Mouse (Mus musculus): ENCODE results near the gene Rnf31. TPM values are rescaled to one million over a fixed set of nuclear protein-coding genes. Genes with fewer than 3 reads are reported as not detected.
A peak's percentile ranks its signal among the peaks of the same experiment; 100 is the strongest.

Rnf31 gene
- polyA plus RNA-seq, 1 experiment from 2014 or later = 23.7 TPM

DNA sequence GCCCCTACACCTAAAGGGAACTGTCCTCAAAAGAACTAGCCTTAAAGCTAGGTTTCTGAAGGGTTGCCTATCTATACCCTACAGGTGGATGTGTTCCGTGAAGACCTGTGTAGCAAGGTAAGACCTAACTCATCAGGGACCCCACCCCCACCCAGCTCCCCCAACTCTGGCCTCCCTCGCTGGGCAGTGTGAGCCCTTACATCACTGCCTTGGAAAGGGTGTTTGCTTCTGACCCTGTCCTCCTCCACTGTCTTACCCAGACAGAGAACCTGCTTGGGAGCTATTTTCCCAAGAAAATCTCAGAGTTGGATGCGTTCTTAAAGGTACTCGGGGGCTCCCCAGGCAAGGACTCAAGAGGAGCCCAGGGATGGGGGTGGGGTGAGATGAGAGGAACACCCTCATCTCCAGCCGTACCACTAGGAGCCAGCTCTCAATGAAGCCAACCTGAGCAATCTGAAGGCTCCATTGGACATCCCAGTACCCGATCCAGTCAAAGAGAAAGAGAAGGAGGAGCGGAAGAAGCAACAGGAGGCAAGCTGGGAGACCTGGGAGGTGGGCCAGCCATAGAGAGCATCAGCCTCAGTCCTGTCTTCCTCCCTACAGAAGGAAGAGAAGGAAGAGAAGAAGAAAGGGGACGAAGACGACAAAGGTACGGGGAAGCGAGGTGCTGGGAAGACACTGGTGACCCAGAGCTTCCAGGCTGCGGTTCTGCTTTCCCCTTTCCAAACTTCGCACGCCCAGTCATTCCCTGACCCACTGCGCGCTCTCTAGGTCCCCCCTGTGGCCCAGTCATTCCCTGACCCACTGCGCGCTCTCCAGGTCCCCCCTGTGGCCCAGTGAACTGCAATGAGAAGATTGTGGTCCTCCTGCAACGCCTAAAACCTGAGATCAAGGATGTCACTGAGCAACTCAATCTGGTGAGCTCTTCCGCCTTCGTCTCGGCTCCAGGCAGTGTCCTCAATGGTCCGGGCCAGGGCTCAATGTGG, 11.7 kb upstream of the Rnf31 start:
- Histone ChIP-seq H3K9ac (no peak overlapping the region), H3K4me2 (replicated peaks) (no peak overlapping the region), H3K27ac (no peak overlapping the region), H3K4me1 (peaks cover 16% of the 10 kb centered on the region), H3K9me3 (replicated peaks) (no peaks in the 10 kb centered on the region), H3K4me3 (no peak overlapping the region), H3K27me3 (peaks cover 3% of the 10 kb centered on the region), H3K36me3 (peaks cover 20% of the 10 kb centered on the region)
- WGBS = 86% methylated on average over 23 of the region's 23 CpGs
- no peak for ATAC-seq (ENCODE audit: low FRiP score)

DNA sequence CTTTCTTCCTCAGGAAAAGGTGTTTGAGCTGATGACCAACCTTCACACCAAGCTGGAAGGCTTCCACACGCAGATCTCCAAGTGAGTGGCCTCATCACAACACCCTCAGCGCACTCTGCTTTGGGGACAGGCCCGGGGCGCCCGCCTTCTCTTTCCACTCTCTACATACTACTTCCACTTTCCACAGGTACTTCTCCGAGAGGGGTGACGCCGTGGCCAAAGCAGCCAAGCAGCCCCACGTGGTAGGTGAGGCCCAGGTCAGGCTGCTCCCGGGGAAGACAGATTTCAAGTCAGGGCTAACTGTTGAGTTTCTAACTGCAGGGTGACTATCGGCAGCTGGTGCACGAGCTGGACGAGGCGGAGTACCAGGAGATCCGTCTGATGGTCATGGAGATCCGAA, 10.8 kb upstream of the Rnf31 start:
- Histone ChIP-seq H3K36me3 (peaks cover 20% of the 10 kb centered on the region), H3K4me2 (replicated peaks) (no peak overlapping the region), H3K27me3 (peaks cover 3% of the 10 kb centered on the region), H3K27ac (no peak overlapping the region), H3K4me1 (peaks cover 19% of the 10 kb centered on the region), H3K9me3 (replicated peaks) (no peaks in the 10 kb centered on the region), H3K9ac (no peak overlapping the region), H3K4me3 (no peak overlapping the region)
- WGBS = 95% methylated on average over 16 of the region's 16 CpGs
- no peak for ATAC-seq (ENCODE audit: low FRiP score)

DNA sequence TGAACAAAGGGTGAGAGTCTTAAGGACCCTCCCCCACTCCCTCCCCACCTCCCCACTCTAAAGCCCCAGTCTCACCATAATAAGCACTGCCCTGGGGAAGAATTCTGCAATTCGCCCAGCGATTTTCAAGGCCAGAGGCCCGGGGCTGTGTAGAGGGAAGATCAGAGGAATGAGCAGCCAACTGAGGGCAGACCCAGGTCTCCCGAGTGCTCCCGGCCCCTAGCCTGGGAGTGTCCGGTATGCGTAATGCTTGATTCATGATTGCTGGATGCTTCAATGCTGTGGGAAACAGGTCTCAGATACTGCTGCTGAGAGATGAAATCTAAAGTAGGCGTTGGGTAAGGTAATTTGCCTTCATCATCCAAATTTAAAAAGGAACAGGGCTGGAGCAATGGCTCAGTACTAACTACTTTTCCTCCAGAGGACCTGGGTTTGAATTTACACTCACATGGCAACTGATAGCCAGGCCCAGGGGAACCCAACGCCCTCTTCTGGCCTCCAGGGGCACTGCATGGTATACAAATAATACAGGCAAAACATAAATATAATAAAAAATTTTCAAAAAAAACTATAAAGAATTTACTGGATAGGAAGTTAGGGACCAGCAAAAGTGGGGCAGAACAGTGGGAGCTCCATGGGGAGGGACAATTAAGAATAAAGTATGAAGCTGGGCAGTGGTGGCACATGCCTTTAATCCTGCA, 9.4 kb upstream of the Rnf31 start:
- WGBS = 78% methylated on average over 9 of the region's 9 CpGs

DNA sequence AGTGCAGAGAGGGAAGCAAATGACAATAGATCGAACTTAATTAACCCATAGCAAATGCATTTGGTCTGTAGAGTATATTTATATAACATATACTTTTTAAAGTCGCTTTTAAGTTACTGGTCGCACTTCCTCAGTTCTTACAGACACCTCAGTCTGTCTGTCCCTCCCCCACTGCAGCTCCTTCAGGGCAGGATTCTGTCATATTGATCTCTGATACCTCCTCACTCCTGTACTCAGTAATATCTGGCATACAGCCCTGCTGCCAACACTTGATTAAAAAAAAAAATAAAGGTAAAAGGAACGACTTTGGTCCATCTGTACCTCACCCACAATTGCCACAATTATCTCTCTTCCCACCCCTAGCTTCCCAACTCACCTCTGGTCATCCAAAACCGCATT, 7.2 kb upstream of the Rnf31 start:
- peak overlapping the region; percentile 63; the same call in 1 of the 2 replicates for H3K9ac ChIP-seq
- H3K27me3 ChIP-seq = peaks cover 3% of the 10 kb centered on the region
- H3K4me2 ChIP-seq (replicated peaks) = peak overlapping the region; percentile 75
- no peak for ATAC-seq (ENCODE audit: low FRiP score)
- no peak overlapping the region for H3K27ac ChIP-seq
- peak overlapping the region; percentile 43 for H3K4me3 ChIP-seq
- H3K36me3 ChIP-seq = peaks cover 35% of the 10 kb centered on the region
- WGBS = 38% methylated on average over 5 of the region's 5 CpGs
- no peaks in the 10 kb centered on the region for H3K9me3 ChIP-seq (replicated peaks)
- peaks cover 9% of the 10 kb centered on the region; the same call in 1 of the 2 replicates for H3K4me1 ChIP-seq

More for the DNA sequence above, 9.4 kb upstream of the Rnf31 start:
- no peak overlapping the region for H3K9ac ChIP-seq
- H3K4me3 ChIP-seq = no peak overlapping the region
- H3K27ac ChIP-seq = no peak overlapping the region; the same call in 1 of the 2 replicates
- peaks cover 3% of the 10 kb centered on the region for H3K27me3 ChIP-seq
- peaks cover 19% of the 10 kb centered on the region for H3K4me1 ChIP-seq
- no peak overlapping the region for H3K4me2 ChIP-seq (replicated peaks)
- peaks cover 24% of the 10 kb centered on the region for H3K36me3 ChIP-seq
- H3K9me3 ChIP-seq (replicated peaks) = no peaks in the 10 kb centered on the region
- no peak for ATAC-seq (ENCODE audit: low FRiP score)

DNA sequence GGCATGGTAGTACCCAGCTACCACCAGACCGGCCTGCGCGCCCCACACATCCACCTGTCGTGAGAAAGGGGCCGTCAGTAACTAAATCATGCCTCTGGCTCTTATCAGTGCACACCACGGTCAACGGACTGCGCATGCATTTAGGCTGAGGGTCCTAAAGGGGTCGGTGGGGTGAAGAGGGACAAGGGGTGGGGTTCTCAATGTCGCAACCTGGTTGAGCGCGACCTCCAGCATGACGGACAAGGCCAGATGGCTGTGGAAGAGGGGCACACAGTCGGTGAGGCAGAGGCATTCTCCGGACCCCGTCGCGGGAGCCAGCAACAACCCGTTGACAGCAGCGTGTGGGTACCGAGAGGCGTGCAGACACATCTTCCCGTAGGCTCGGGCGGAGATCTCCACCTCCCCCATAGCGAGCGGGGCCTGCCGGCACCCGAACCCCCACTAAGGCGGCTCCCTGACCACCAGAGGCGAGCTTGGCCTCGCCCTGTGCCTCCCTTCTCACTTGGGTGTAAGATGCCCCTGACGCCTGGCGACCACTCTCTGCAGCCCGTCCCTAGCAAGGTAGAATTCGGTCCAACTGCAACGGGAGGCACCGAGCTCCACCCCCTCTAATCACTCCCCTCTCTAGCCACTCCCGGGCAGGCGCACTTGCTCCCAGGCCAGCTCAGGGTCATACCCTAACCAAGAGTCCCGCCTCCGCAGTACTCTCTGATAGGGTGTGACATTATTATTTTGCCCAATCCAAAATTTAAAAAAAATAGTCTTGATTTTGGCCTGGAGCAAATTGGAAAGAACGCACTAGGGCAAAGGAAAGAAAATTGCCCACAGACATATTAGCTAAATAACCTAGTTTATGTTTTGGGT, 6.6 kb upstream of the Rnf31 start, which contains the start of gene Emc9:
TSS of gene Emc9 (minus strand) at position 601 of the 864 bp plus-strand sequence.
- H3K36me3 ChIP-seq = peaks cover 33% of the 10 kb centered on the region
- H3K4me2 ChIP-seq (replicated peaks) = peak within 1 kb of the TSS; percentile 75
- peaks cover 11% of the 10 kb centered on the region for H3K4me1 ChIP-seq
- 2% methylated on average over 43 of the region's 43 CpGs for WGBS
- H3K9me3 ChIP-seq (replicated peaks) = no peaks in the 10 kb centered on the region
- peak; percentile 79 for ATAC-seq (ENCODE audit: low FRiP score)
- peak within 1 kb of the TSS; percentile 43 for H3K4me3 ChIP-seq
- H3K27ac ChIP-seq = no peak within 1 kb of the TSS
- H3K9ac ChIP-seq = peak within 1 kb of the TSS; percentile 63
- peaks cover 3% of the 10 kb centered on the region for H3K27me3 ChIP-seq

DNA sequence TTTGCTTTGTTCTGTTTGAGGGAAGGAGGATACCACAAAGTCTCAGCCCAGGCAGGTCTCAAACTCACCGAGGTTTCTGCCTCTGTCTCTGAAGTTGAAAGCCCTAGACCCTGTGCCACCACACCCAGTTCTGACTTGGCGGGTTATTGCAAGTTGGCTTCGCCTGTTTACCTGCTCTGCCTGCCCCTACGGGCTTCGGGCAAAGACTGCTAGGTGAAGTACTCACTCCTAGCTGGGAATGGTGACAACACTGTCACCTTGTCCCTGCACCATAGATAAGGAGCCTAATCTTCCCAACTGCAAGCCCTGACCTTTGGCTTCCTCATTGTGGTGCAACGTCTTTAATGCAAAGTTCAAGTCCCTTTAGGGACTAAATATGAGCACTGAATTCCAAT, 5.9 kb upstream of the Rnf31 start:
- Histone ChIP-seq H3K4me3 (peak overlapping the region; percentile 43; the same call in 1 of the 2 replicates), H3K27me3 (peaks cover 3% of the 10 kb centered on the region), H3K4me2 (replicated peaks) (peak overlapping the region; percentile 75; the same call in 1 of the 2 replicates), H3K36me3 (peaks cover 27% of the 10 kb centered on the region), H3K9me3 (replicated peaks) (no peaks in the 10 kb centered on the region), H3K4me1 (peaks cover 17% of the 10 kb centered on the region), H3K9ac (no peak overlapping the region), H3K27ac (no peak overlapping the region)
- ATAC-seq (ENCODE audit: low FRiP score) = no peak
- WGBS = 58% methylated on average over 6 of the region's 6 CpGs

DNA sequence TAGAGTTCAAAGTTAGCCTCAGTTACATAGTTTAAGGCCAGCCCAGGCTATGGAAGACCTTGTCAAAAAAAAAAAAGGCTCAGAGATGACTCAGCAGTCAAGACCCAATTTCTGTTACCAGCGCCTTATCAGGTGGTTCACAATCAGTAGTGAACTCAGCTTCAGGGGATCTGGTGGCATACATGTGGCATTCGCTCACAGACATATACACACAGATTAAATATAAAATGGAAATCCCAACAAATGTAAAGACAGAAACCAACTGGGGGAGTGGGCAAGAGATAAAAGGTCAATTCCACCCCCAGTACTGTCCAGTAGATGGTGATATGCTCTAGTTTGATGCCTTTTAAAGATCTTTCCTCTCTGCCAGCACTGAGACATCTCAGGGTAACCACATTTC, 5.4 kb upstream of the Rnf31 start:
- no peaks in the 10 kb centered on the region for H3K9me3 ChIP-seq (replicated peaks)
- H3K27ac ChIP-seq = no peak overlapping the region
- H3K4me3 ChIP-seq = no peak overlapping the region
- no peak overlapping the region for H3K9ac ChIP-seq
- peaks cover 21% of the 10 kb centered on the region for H3K36me3 ChIP-seq
- ATAC-seq (ENCODE audit: low FRiP score) = no peak
- H3K27me3 ChIP-seq = peaks cover 3% of the 10 kb centered on the region
- H3K4me2 ChIP-seq (replicated peaks) = no peak overlapping the region
- WGBS = 93% methylated on average over 2 of the region's 2 CpGs
- H3K4me1 ChIP-seq = peaks cover 17% of the 10 kb centered on the region

DNA sequence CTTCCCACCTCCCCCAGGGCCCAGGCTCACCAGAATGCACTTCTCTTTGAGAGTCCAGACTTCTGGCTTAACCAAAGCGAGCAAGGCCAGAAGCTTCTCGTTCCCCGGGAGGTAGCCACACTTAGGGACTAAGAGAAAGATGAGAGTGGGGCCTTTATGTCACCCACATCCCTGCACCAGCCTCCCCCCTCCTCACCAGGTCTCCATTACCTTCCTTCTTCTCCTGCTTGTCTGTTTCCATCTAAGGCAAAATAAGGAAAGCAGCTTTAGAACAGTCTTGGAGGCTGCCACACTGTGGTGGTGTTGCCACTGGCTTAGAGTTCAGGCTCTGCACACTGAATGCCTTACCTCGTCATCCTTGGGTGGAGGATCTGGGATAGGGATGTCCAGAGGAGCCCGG, 2.2 kb upstream of the Rnf31 start:
- H3K27me3 ChIP-seq = peaks cover 3% of the 10 kb centered on the region
- WGBS = 91% methylated on average over 5 of the region's 5 CpGs
- H3K4me2 ChIP-seq (replicated peaks) = no peak overlapping the region
- no peak overlapping the region for H3K9ac ChIP-seq
- H3K4me3 ChIP-seq = no peak overlapping the region
- no peaks in the 10 kb centered on the region for H3K9me3 ChIP-seq (replicated peaks)
- ATAC-seq (ENCODE audit: low FRiP score) = no peak
- H3K27ac ChIP-seq = no peak overlapping the region
- peaks cover 15% of the 10 kb centered on the region for H3K36me3 ChIP-seq
- H3K4me1 ChIP-seq = peaks cover 35% of the 10 kb centered on the region

DNA sequence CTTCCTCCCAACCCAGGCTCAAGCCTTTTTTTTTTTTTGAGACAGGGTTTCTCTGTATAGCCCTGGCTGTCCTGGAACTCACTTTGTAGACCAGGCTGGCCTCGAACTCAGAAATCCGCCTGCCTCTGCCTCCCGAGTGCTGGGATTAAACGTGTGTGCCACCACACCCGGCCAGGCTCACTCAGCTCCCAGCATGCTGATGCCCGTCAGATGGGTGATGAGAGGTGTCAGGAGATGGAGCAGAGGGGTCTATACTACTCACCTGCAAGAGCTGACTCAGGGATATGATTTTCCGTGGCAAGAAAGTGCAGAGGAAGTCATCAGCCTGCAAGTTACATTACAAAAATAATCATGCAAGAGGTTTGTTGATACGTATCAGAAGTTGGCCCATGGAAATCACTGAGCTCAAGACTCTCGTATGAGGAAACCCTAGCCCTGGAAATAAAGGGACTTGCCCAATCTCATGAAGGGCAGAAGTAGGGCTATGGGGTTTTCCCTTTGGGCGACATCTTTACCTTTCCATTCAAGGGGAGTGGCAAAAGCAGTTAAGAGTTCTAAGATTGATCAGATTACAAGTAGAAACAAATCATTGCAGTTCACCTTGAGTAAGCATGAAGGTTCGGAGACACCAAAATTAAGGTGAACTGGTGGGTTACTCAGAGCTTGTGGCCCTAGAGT, 1.6 kb upstream of the Rnf31 start:
- Histone ChIP-seq H3K9me3 (replicated peaks) (no peaks in the 10 kb centered on the region), H3K4me3 (peak overlapping the region; percentile 91), H3K27ac (no peak overlapping the region), H3K4me2 (replicated peaks) (peak overlapping the region; percentile 98), H3K9ac (peak overlapping the region; percentile 92), H3K36me3 (peaks cover 21% of the 10 kb centered on the region), H3K27me3 (no peaks in the 10 kb centered on the region), H3K4me1 (peaks cover 29% of the 10 kb centered on the region)
- 90% methylated on average over 11 of the region's 11 CpGs for WGBS
- no peak for ATAC-seq (ENCODE audit: low FRiP score)

DNA sequence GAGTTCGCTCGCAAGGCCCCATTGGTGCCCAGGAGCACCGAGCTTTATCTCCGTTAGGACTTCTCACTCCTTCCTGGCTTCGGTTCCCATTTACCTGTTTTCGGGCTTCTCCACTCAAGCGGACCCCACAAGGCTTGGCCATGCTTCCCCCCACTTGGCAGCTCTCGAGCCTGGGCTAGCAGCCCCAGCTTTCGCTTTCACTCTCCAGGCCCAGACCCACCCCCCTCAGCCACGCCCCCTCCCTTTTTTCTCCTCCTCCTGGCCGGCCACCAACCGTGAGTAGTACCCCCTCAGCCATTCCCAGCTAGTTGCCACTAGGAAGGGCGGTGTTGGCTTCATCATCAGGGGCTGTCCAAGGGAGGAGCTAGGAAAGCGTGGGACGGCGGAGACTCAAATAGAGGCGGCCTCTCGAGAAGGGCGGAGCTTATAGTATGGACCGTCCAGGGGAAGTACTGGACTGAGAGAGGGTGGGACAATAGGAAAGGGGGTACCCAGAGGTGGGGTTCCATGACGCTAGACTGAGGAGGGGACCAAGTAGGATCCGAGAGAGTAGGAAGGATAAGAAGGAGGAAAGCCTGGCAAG, 669 bp upstream of the Rnf31 start, which contains the start of gene Psme2:
TSS of gene Psme2 (minus strand) at position 366 of the 583 bp plus-strand sequence.
- peak within 1 kb of the TSS; percentile 91 for H3K4me3 ChIP-seq
- WGBS = under 1% methylated on average over 22 of the region's 22 CpGs

DNA sequence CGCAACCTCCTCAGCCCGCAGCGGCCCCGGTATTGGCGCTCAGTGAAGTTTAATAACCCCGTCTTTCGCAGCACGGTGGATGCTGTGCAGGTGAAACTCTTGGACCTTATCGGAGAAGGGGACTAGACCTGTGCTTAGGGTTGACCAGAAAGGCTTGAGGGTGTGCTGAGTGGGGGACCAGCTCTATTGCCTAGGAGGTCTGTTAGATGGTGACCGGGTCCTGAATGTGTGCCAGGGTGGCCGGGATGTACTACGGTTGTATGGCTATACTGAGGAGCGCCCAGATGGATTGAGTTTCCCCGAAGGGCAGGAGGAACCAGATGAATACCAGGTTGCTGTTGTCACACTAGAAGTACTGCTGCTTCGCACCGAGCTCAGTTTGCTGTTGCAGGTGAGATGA, 718 bp downstream of the Rnf31 start:
- H3K4me3 ChIP-seq = peak overlapping the region; percentile 91
- H3K27me3 ChIP-seq = no peaks in the 10 kb centered on the region
- H3K4me1 ChIP-seq = peaks cover 27% of the 10 kb centered on the region
- no peaks in the 10 kb centered on the region for H3K9me3 ChIP-seq (replicated peaks)
- H3K27ac ChIP-seq = peak overlapping the region; percentile 95; the same call in 1 of the 2 replicates
- H3K4me2 ChIP-seq (replicated peaks) = peak overlapping the region; percentile 98
- ATAC-seq (ENCODE audit: low FRiP score) = no peak
- peaks cover 40% of the 10 kb centered on the region for H3K36me3 ChIP-seq
- peak overlapping the region; percentile 92 for H3K9ac ChIP-seq
- WGBS = 5% methylated on average over 16 of the region's 16 CpGs

More for the DNA sequence above, 669 bp upstream of the Rnf31 start, which contains the start of gene Psme2:
- Histone ChIP-seq H3K36me3 (peaks cover 31% of the 10 kb centered on the region), H3K9me3 (replicated peaks) (no peaks in the 10 kb centered on the region), H3K4me2 (replicated peaks) (peak within 1 kb of the TSS; percentile 98), H3K27ac (peak within 1 kb of the TSS; percentile 95), H3K27me3 (no peaks in the 10 kb centered on the region), H3K4me1 (peaks cover 27% of the 10 kb centered on the region), H3K9ac (peak within 1 kb of the TSS; percentile 92)
- ATAC-seq (ENCODE audit: low FRiP score) = peak; percentile 97

Data from hindbrain, embryonic 12.5 days (tissue).